Mouse (Mus musculus) stomach, embryonic 14.5 days (tissue): ENCODE results near the gene Ube4a. TPM values are rescaled to one million over a fixed set of nuclear protein-coding genes. Genes with fewer than 3 reads are reported as not detected.

Experiments
- ATAC-seq: fragments of 200-750 bp; cut with Nextera tagmentation; 2 replicates; pipeline ENCODE4 v1.8.0; 2017; ENCODE audit warnings: low read depth, moderate TSS enrichment; ENCODE audit not compliant: insufficient number of reproducible peaks, insufficient read depth, low FRiP score
- H3K27ac ChIP-seq: fragments of 300-500 bp; sonication (generic); 2 replicates; pipeline ENCODE4 v1.5.1; 2014; ENCODE audit warnings: mild to moderate bottlenecking, low read length, moderate library complexity, mixed read lengths
- H3K27me3 ChIP-seq: fragments of 300-500 bp; sonication (generic); 2 replicates; pipeline ENCODE4 v1.6.1; 2014; ENCODE audit warnings: low read length, control low read depth, mixed read lengths; ENCODE audit not compliant: control insufficient read depth, insufficient read depth
- H3K36me3 ChIP-seq: fragments of 300-500 bp; sonication (generic); 2 replicates; pipeline ENCODE4 v1.6.1; 2014; ENCODE audit warnings: mild to moderate bottlenecking, control low read depth, low read length, moderate library complexity, mixed read lengths; ENCODE audit not compliant: control insufficient read depth, insufficient read depth
- H3K4me1 ChIP-seq: fragments of 300-500 bp; sonication (generic); 2 replicates; pipeline ENCODE4 v1.6.1; 2014; ENCODE audit warnings: low read length, control low read depth, mixed read lengths; ENCODE audit not compliant: control insufficient read depth, insufficient read depth
- H3K4me2 ChIP-seq: fragments of 300-500 bp; sonication (generic); replicated peaks from 2 replicates; pipeline ENCODE4 v1.6.1; 2014; ENCODE audit warnings: low read depth, low read length, control low read depth
- H3K4me3 ChIP-seq: fragments of 300-500 bp; sonication (generic); 2 replicates; pipeline ENCODE4 v1.5.1; 2014; ENCODE audit warnings: low read depth, low read length, control low read depth
- H3K9ac ChIP-seq: fragments of 300-500 bp; sonication (generic); replicated peaks from 2 replicates; pipeline ENCODE4 v1.6.1; 2014; ENCODE audit warnings: low read depth, mild to moderate bottlenecking, control low read depth, low read length, moderate library complexity, mixed read lengths
- H3K9me3 ChIP-seq: fragments of 300-500 bp; sonication (generic); 2 replicates; pipeline ENCODE4 v1.6.1; 2016; ENCODE audit warnings: low read depth, low read length, control low read depth; ENCODE audit not compliant: control insufficient read depth
- WGBS: fragments of 180-500 bp; shearing (Covaris S2); extraction: QIAGEN DNeasy Blood & Tissue Kit; methylation state at CpG from one replicate; pipeline ENCODE4 v1.1.7; 2014; 5-methylcytosine and 5-hydroxymethylcytosine counted together
- polyA plus RNA-seq: library from polyadenylated mRNA; unstranded; fragments of >200 nt; fragmentation: Nextera tagmentation; extraction: Ambion mirVana; gene quantifications from 2 replicates; pipeline ENCODE4 v1.2.1, GENCODE M21; 2014

Gene Ube4a
- polyA plus RNA-seq, 1 experiment from 2014 or later: 32.7 TPM

GRCm38 (mm10) chr9:44878776-44879500 lies 86.5 kb downstream of the Ube4a start:
- WGBS: 24% methylated on average over 9 of the region's 9 CpGs

DNA sequence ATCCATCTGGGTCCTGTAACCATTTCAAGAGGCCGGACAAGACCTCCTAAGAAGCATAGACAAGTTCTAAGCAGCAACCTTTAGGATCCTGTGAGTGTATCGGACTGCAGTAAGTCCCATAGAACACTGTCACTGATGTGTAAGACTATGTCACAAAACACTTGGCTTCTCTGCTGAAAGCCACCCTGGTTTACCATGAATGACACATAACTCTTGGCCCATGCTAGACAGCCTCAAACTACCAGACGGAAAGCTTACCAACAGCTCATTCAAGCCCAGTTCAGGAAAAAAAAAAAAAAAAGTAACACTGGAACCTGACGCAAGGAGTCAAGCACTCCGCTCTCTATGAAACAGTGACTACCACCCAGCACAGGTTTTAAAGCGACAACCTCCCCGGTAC lies 87.7 kb downstream of the Ube4a start:
- H3K9me3 ChIP-seq: no peaks in the 10 kb centered on the region
- H3K4me2 ChIP-seq: no peak overlapping the region
- no peaks in the 10 kb centered on the region for H3K27me3 ChIP-seq
- H3K9ac ChIP-seq: no peak overlapping the region
- H3K4me1 ChIP-seq: peaks cover 32% of the 10 kb centered on the region
- H3K36me3 ChIP-seq: peaks cover 3% of the 10 kb centered on the region; the same call in 1 of the 2 replicates
- no peak overlapping the region for H3K4me3 ChIP-seq
- ATAC-seq: no peak
- no peak overlapping the region for H3K27ac ChIP-seq
- 73% methylated on average over 7 of the region's 7 CpGs for WGBS

More at GRCm38 (mm10) chr9:44878776-44879500, 86.5 kb downstream of the Ube4a start:
- Histone ChIP-seq H3K27ac (peak overlapping the region; percentile 98; the same call in 1 of the 2 replicates), H3K4me3 (peak overlapping the region; percentile 99), H3K27me3 (no peaks in the 10 kb centered on the region), H3K36me3 (peaks cover 3% of the 10 kb centered on the region; the same call in 1 of the 2 replicates), H3K9me3 (no peaks in the 10 kb centered on the region), H3K4me2 (peak overlapping the region; percentile 97), H3K4me1 (peaks cover 30% of the 10 kb centered on the region), H3K9ac (peak overlapping the region; percentile 94)
- ATAC-seq: no peak

- no peak overlapping the region for H3K4me3 ChIP-seq
- no peaks in the 10 kb centered on the region for H3K27me3 ChIP-seq
- H3K36me3 ChIP-seq: peaks cover 3% of the 10 kb centered on the region; the same call in 1 of the 2 replicates
- no peak overlapping the region for H3K9ac ChIP-seq
- H3K4me2 ChIP-seq: no peak overlapping the region
- no peak overlapping the region for H3K27ac ChIP-seq
- 71% methylated on average over 7 of the region's 7 CpGs for WGBS
- peaks cover 32% of the 10 kb centered on the region for H3K4me1 ChIP-seq
- no peak for ATAC-seq
- H3K9me3 ChIP-seq: no peaks in the 10 kb centered on the region
Observed at GRCm38 (mm10) chr9:44875476-44875875, 89.9 kb downstream of the Ube4a start.

DNA sequence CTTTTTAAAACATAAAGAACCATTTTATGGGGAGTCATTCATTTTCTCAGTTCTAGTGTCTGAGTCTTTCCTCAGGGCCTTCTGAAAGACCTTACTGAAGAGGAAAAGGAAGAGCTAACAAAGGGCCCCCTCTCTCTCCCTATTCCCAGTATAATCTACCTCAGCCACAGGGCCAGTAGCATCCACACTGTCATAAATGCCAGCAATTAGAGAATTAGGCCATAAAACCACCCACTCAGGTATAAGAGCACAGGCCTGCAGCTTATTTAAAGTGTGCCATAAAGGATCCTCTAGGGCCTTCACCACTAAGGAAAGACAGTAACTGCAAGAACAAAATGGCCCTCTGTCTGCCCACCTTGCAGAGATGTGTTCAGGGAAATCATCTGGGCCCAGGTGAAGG lies 91.2 kb downstream of the Ube4a start:
- H3K4me1 ChIP-seq: peaks cover 30% of the 10 kb centered on the region
- ATAC-seq: no peak
- H3K27ac ChIP-seq: no peak overlapping the region
- H3K9ac ChIP-seq: no peak overlapping the region
- no peaks in the 10 kb centered on the region for H3K9me3 ChIP-seq
- peaks cover 3% of the 10 kb centered on the region; the same call in 1 of the 2 replicates for H3K36me3 ChIP-seq
- no peak overlapping the region for H3K4me3 ChIP-seq
- H3K4me2 ChIP-seq: no peak overlapping the region
- H3K27me3 ChIP-seq: no peaks in the 10 kb centered on the region

- H3K27ac ChIP-seq: no peak overlapping the region
- no peaks in the 10 kb centered on the region for H3K27me3 ChIP-seq
- WGBS: 60% methylated on average over 5 of the region's 5 CpGs
- no peak overlapping the region for H3K4me3 ChIP-seq
- H3K9me3 ChIP-seq: no peaks in the 10 kb centered on the region
- no peak overlapping the region for H3K4me2 ChIP-seq
- no peak overlapping the region for H3K9ac ChIP-seq
- peaks cover 24% of the 10 kb centered on the region for H3K4me1 ChIP-seq
- no peak for ATAC-seq
- peaks cover 3% of the 10 kb centered on the region; the same call in 1 of the 2 replicates for H3K36me3 ChIP-seq
Observed at GRCm38 (mm10) chr9:44873665-44874064, 91.7 kb downstream of the Ube4a start.

Other genes starting within 250 kb of the Ube4a start
- gene Phldb1, start 230.4 kb downstream of the Ube4a start, polyA plus RNA-seq: 26.7 and 26.8 TPM in 2 replicates
- 202 and 209 TPM in 2 replicates for gene Arcn1, start 197.8 kb downstream of the Ube4a start, polyA plus RNA-seq
- gene Ift46, start 197.7 kb downstream of the Ube4a start, polyA plus RNA-seq: 105 and 119 TPM in 2 replicates
- gene Tmem25, start 166.3 kb downstream of the Ube4a start, polyA plus RNA-seq: 3.2 and 3.5 TPM in 2 replicates
- gene Ttc36, start 162.5 kb downstream of the Ube4a start, polyA plus RNA-seq: 0.42 and 1.7 TPM in 2 replicates
- 12.7 and 15.9 TPM in 2 replicates for gene Kmt2a, start 84.3 kb downstream of the Ube4a start, polyA plus RNA-seq
- 667 and 745 TPM in 2 replicates for gene Atp5l, start 44.9 kb downstream of the Ube4a start, polyA plus RNA-seq
- 0.33 TPM in 1 of 2 replicates, not detected in the other for gene Cd3g, start 14.8 kb upstream of the Ube4a start, polyA plus RNA-seq
- gene Cd3d, start 16.2 kb upstream of the Ube4a start, polyA plus RNA-seq: not detected in 2 replicates
- 0.41 TPM in 1 of 2 replicates, not detected in the other for gene Cd3e, start 44.0 kb upstream of the Ube4a start, polyA plus RNA-seq
- gene Mpzl2, start 74.2 kb upstream of the Ube4a start, polyA plus RNA-seq: 27.2 and 28.6 TPM in 2 replicates
- gene Mpzl3, start 89.6 kb upstream of the Ube4a start, polyA plus RNA-seq: 3.1 and 4.6 TPM in 2 replicates
- 2.8 and 4.2 TPM in 2 replicates for gene Jaml, start 113.6 kb upstream of the Ube4a start, polyA plus RNA-seq
- 3.6 and 5.5 TPM in 2 replicates for gene Scn2b, start 152.2 kb upstream of the Ube4a start, polyA plus RNA-seq
- gene Scn4b, start 172.8 kb upstream of the Ube4a start, polyA plus RNA-seq: 0.04 TPM in 1 of 2 replicates, not detected in the other
- gene BC049352, start 216.4 kb upstream of the Ube4a start, polyA plus RNA-seq: 0.31 TPM in 1 of 2 replicates, not detected in the other
- gene Tmprss4, start 238.5 kb upstream of the Ube4a start, polyA plus RNA-seq: 19.2 and 20.5 TPM in 2 replicates